Comparison of ENCODE assay signal across 9 mouse cellular contexts in genomic region chr4:151851179-151851578, GRCm38 (mm10). TPM values are rescaled to one million over a fixed set of nuclear protein-coding genes. Genes with fewer than 3 reads are reported as not detected.
DNase-seq lines count a peak whose midpoint lies in the region; ATAC-seq and TF ChIP-seq lines count a peak whose summit lies in the region.
"Had no signal": no experiment of that assay in that cellular context is flagged by ENCODE, and none has a peak within 500 bp of the region (broad histone marks: within the 10 kb centered on the region; RNA-seq: fewer than 3 reads in every experiment).

No protein-coding gene starts in this region.

- no peak overlapping the region for H3K4me3 ChIP-seq in kidney, embryonic 14.5 days (ENCODE audit: low read length)
- H3K4me3 ChIP-seq in myocyte, result no peak overlapping the region
- H3K4me3 ChIP-seq: megakaryocyte, embryonic 14.5 days had no signal

- no peak overlapping the region for H3K9ac ChIP-seq in kidney, embryonic 14.5 days (ENCODE audit: low read depth, low read length)

- H3K36me3 ChIP-seq in kidney, embryonic 14.5 days (ENCODE audit: control insufficient read depth, insufficient read depth, low read length), result no peaks in the 10 kb centered on the region
- no peaks in the 10 kb centered on the region for H3K36me3 ChIP-seq in myocyte (ENCODE audit: control insufficient read depth, insufficient read depth)

- H3K27me3 ChIP-seq in kidney, embryonic 14.5 days (ENCODE audit: control insufficient read depth, insufficient read depth, low read length), result no peaks in the 10 kb centered on the region
- H3K27me3 ChIP-seq in myocyte (ENCODE audit: control insufficient read depth, insufficient read depth, insufficient read length), result no peaks in the 10 kb centered on the region
- H3K27me3 ChIP-seq: megakaryocyte, embryonic 14.5 days had no signal

- H3K79me2 ChIP-seq in myocyte (ENCODE audit: control insufficient read depth, insufficient read depth), result peaks cover 27% of the 10 kb centered on the region

- peak; percentile 35 for DNase-seq in kidney, adult 11 months
- DNase-seq in CD4-positive, CD25-positive, alpha-beta regulatory T cell, adult 2 months (ENCODE audit: low read depth, low spot score), result peak; percentile 71
- peak; percentile 87 for DNase-seq in ZHBTc4 (ENCODE audit: low read depth, low spot score)
- peak; percentile 55 for DNase-seq in forelimb bud, embryonic 11.5 days (ENCODE audit: low read depth, low spot score)
- peak; percentile 67 for DNase-seq in kidney, postnatal 14 days

- no peak overlapping the region for H3K4me2 ChIP-seq in kidney, embryonic 14.5 days (replicated peaks; ENCODE audit: low read depth, low read length)
- peak overlapping the region; percentile 13 for H3K4me2 ChIP-seq in myocyte (ENCODE audit: low read depth)

- H3K9me3 ChIP-seq in kidney, embryonic 14.5 days (ENCODE audit: control insufficient read depth, low read length), result no peaks in the 10 kb centered on the region
- H3K9me3 ChIP-seq: megakaryocyte, embryonic 14.5 days had no signal

- H3ac ChIP-seq in myocyte (ENCODE audit: control insufficient read depth, insufficient read length), result no peak overlapping the region

- no peak for ATAC-seq in kidney, embryonic 14.5 days (ENCODE audit: low FRiP score, low TSS enrichment)
- ATAC-seq in frontal cortex, adult (ENCODE audit: low TSS enrichment), result no peak; the same call in 1 of the 2 replicates

- no peak overlapping the region for H3K27ac ChIP-seq in kidney, embryonic 14.5 days (ENCODE audit: low read depth, low read length)

- WGBS in kidney, embryonic 14.5 days, result 67% methylated on average over 2 of the region's 2 CpGs

- TF ChIP-seq POLR2A in myocyte (IDR thresholded peaks at IDR 0.05; ENCODE audit: insufficient read length, low read depth), result no peak

- no peaks in the 10 kb centered on the region for H3K4me1 ChIP-seq in kidney, embryonic 14.5 days (ENCODE audit: control insufficient read depth, insufficient read depth, low read length)

TF ChIP-seq in myocyte, 11 proteins besides CTCF, POLR2A, EP300 and RAD21:
- TF ChIP-seq TCF3 (IDR thresholded peaks at IDR 0.05; ENCODE audit: insufficient read length, low read depth), result no peak
- TF ChIP-seq REST (IDR thresholded peaks at IDR 0.05; ENCODE audit: insufficient read depth, insufficient read length), result no peak
- TF ChIP-seq POLR2AphosphoS2 (IDR thresholded peaks at IDR 0.05; ENCODE audit: insufficient read length, low read depth), result no peak
- no peak for TF ChIP-seq MAX (IDR thresholded peaks at IDR 0.05; ENCODE audit: low read depth)
- TF ChIP-seq TCF12 (IDR thresholded peaks at IDR 0.05; ENCODE audit: insufficient read depth, poor library complexity, severe bottlenecking), result no peak
- TF ChIP-seq CEBPB (IDR thresholded peaks at IDR 0.05; ENCODE audit: insufficient read depth, poor library complexity, severe bottlenecking), result no peak
- no peak for TF ChIP-seq MYOD1 (IDR thresholded peaks at IDR 0.05; ENCODE audit: control insufficient read depth in 1 of 3, insufficient read length in 2 of 3, low read depth in 2 of 3)
- no peak for TF ChIP-seq MYOG (IDR thresholded peaks at IDR 0.05; ENCODE audit: control insufficient read depth in 1 of 3, insufficient read depth in 1 of 3, insufficient read length in 2 of 3, low read depth in 2 of 3)
- no peak for TF ChIP-seq SRF (IDR thresholded peaks at IDR 0.05; ENCODE audit: control insufficient read depth, insufficient read length, low read depth)
- no peak for TF ChIP-seq USF1 (IDR thresholded peaks at IDR 0.05; ENCODE audit: low read depth)
- TF ChIP-seq E2F4 (IDR thresholded peaks at IDR 0.05; ENCODE audit: insufficient read depth), result no peak

RNA-seq across cellular contexts. Expression of gene Camta1, which starts 10.5 kb away (rescaled TPM):
- 107 and 133 TPM in 2 replicates for polyA plus RNA-seq in kidney, embryonic 14.5 days (2014; fragmentation: Nextera tagmentation; extraction: Ambion mirVana)
- polyA plus RNA-seq in myocyte (2012; fragmentation: generic; extraction: Trizol), result 40.6 TPM

Comparison
In these comparisons a context has a peak if more than half of its experiments do, and no peak if none do; other contexts are left out.
1. DNase-seq: peak in every context shown above with its lines; median percentile 87 in ZHBTc4; 71 in CD4-positive, CD25-positive, alpha-beta regulatory T cell, adult 2 months; 67 in kidney, postnatal 14 days; 55 in forelimb bud, embryonic 11.5 days; 35 in kidney, adult 11 months.